39 mouse cellular contexts compared by ENCODE assay signal in the genomic region with DNA sequence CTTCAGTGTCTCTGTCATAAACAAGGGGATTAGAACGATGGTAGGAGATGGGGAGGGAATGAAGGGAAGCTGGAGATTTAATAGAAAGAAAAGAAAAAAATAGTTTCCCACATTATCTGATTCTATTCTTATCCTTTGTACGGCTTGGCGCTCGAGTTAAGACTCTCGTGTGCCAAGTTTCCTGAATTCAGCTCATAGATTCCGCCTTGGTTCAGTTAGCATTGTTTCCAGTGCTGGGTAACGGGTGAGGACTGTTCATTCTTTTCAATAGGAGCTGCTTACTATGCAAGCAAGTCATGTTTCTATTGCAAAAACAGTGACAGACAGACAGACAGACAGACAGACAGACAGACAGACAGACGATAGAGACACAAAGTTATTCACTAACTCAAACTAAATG. TPM values are rescaled to one million over a fixed set of nuclear protein-coding genes. Genes with fewer than 3 reads are reported as not detected.
DNase-seq lines count a peak whose midpoint lies in the region; ATAC-seq and TF ChIP-seq lines count a peak whose summit lies in the region.
"Had no signal": no experiment of that assay in that cellular context is flagged by ENCODE, and none has a peak within 500 bp of the region (broad histone marks: within the 10 kb centered on the region; RNA-seq: fewer than 3 reads in every experiment).

No protein-coding gene starts in this region.

- TF ChIP-seq POLR2A in brain, embryonic 14.5 days (IDR thresholded peaks at IDR 0.05; ENCODE audit: borderline replicate concordance, extremely low read depth, insufficient read depth, insufficient read length, poor library complexity, severe bottlenecking), result no peak

- intact Hi-C loops in gastrocnemius, postnatal 14 days (cut with DNase I; ENCODE audit: low total_unique reads), result loop anchor here (10.0 kb wide), 1 partner anchor 280 kb away; no protein-coding TSS in a partner anchor

- no peak overlapping the region; the same call in 1 of the 2 replicates for H3K4me2 ChIP-seq in forebrain, embryonic 14.5 days (ENCODE audit: low read length)
- H3K4me2 ChIP-seq in forebrain, embryonic 12.5 days, result no peak overlapping the region
- no peak overlapping the region for H3K4me2 ChIP-seq in midbrain, embryonic 14.5 days (ENCODE audit: low read length)
- no peak overlapping the region for H3K4me2 ChIP-seq in midbrain, embryonic 13.5 days (replicated peaks)
- H3K4me2 ChIP-seq: embryonic facial prominence, embryonic 15.5 days; heart, embryonic 11.5 days; hindbrain, embryonic 13.5 days; neural tube, embryonic 12.5 days had no signal

- no peak overlapping the region for H3K4me3 ChIP-seq in forebrain, embryonic 14.5 days (ENCODE audit: low read depth, low read length)
- no peak overlapping the region for H3K4me3 ChIP-seq in forebrain, embryonic 12.5 days (replicated peaks)
- H3K4me3 ChIP-seq in midbrain, embryonic 14.5 days (replicated peaks; ENCODE audit: low read depth, low read length), result no peak overlapping the region
- no peak overlapping the region for H3K4me3 ChIP-seq in midbrain, embryonic 13.5 days (replicated peaks)
- H3K4me3 ChIP-seq: embryonic facial prominence, embryonic 15.5 days; hindbrain, embryonic 13.5 days; myocyte; neural tube, embryonic 12.5 days had no signal

- no peak for ATAC-seq in forebrain, embryonic 14.5 days
- no peak for ATAC-seq in forebrain, embryonic 12.5 days (ENCODE audit: low FRiP score)
- ATAC-seq in midbrain, embryonic 14.5 days (ENCODE audit: low FRiP score, low TSS enrichment), result no peak
- ATAC-seq in midbrain, embryonic 13.5 days, result no peak
- ATAC-seq: intestine, postnatal 0 days; midbrain, embryonic 16.5 days had no signal

- no peaks in the 10 kb centered on the region for H3K9me3 ChIP-seq in forebrain, embryonic 14.5 days (replicated peaks; ENCODE audit: control insufficient read depth, low read length)
- no peaks in the 10 kb centered on the region for H3K9me3 ChIP-seq in forebrain, embryonic 12.5 days
- no peaks in the 10 kb centered on the region for H3K9me3 ChIP-seq in midbrain, embryonic 14.5 days (ENCODE audit: control insufficient read depth, low read length)
- H3K9me3 ChIP-seq in midbrain, embryonic 13.5 days, result no peaks in the 10 kb centered on the region
- H3K9me3 ChIP-seq: embryonic facial prominence, embryonic 15.5 days; hindbrain, embryonic 13.5 days; neural tube, embryonic 12.5 days had no signal

- no peak overlapping the region for H3K27ac ChIP-seq in forebrain, embryonic 14.5 days (ENCODE audit: low read depth, low read length)
- no peak overlapping the region for H3K27ac ChIP-seq in forebrain, embryonic 12.5 days
- no peak overlapping the region for H3K27ac ChIP-seq in midbrain, embryonic 14.5 days (replicated peaks; ENCODE audit: low read depth, low read length)
- no peak overlapping the region for H3K27ac ChIP-seq in midbrain, embryonic 13.5 days
- H3K27ac ChIP-seq: embryonic facial prominence, embryonic 15.5 days; hindbrain, embryonic 13.5 days; liver, embryonic 14.5 days; macrophage; neural tube, embryonic 12.5 days had no signal

- 16% methylated on average over 8 of the region's 8 CpGs for WGBS in forebrain, embryonic 14.5 days
- WGBS in forebrain, embryonic 12.5 days, result 42% methylated on average over 8 of the region's 8 CpGs
- WGBS in midbrain, embryonic 14.5 days, result 26% methylated on average over 8 of the region's 8 CpGs
- WGBS in midbrain, embryonic 13.5 days, result 40% methylated on average over 8 of the region's 8 CpGs

- peak; percentile 69 for DNase-seq in forebrain, embryonic 14.5 days (ENCODE audit: low spot score)
- peak; percentile 6 for DNase-seq in layer of hippocampus, adult 11-12 months (ENCODE audit: low spot score)
- DNase-seq in layer of hippocampus, postnatal 36 days, result no peak
- peak; percentile 42 for DNase-seq in midbrain, embryonic 14.5 days
- DNase-seq in brain, embryonic 14.5 days (ENCODE audit: low read depth), result peak; percentile 78
- DNase-seq in gastrocnemius, postnatal 14 days, result no peak
- DNase-seq: adrenal gland, postnatal 14 days; cerebellum, adult 18-20 months; cerebellum, postnatal 10 days; gastrocnemius, postnatal 36 days; heart, adult 18-20 months; heart, postnatal 36 days; kidney, adult 9 months; kidney, postnatal 10 days; left cerebral cortex, postnatal 4 days; liver; lung, adult 2 months; lung, postnatal 10 days; right cerebral cortex, postnatal 14 days; spleen, adult 18-20 months; thymus, adult 18-20 months; thymus, postnatal 25 days had no signal

- no peaks in the 10 kb centered on the region for H3K27me3 ChIP-seq in forebrain, embryonic 14.5 days (replicated peaks; ENCODE audit: control insufficient read depth, insufficient read depth, low read length)
- H3K27me3 ChIP-seq in forebrain, embryonic 12.5 days, result no peaks in the 10 kb centered on the region
- no peaks in the 10 kb centered on the region for H3K27me3 ChIP-seq in midbrain, embryonic 14.5 days (ENCODE audit: control insufficient read depth, insufficient read depth, low read length)
- no peaks in the 10 kb centered on the region for H3K27me3 ChIP-seq in midbrain, embryonic 13.5 days
- H3K27me3 ChIP-seq: embryonic facial prominence, embryonic 15.5 days; hindbrain, embryonic 13.5 days; neural tube, embryonic 12.5 days had no signal

- no peak for TF ChIP-seq CTCF in brain, embryonic 14.5 days (IDR thresholded peaks at IDR 0.05; ENCODE audit: borderline replicate concordance, extremely low read depth, insufficient read depth, insufficient read length)

- no peaks in the 10 kb centered on the region for H3K36me3 ChIP-seq in forebrain, embryonic 14.5 days (ENCODE audit: control insufficient read depth, insufficient read depth, low read length)
- H3K36me3 ChIP-seq in forebrain, embryonic 12.5 days (replicated peaks), result no peaks in the 10 kb centered on the region
- H3K36me3 ChIP-seq in midbrain, embryonic 14.5 days (ENCODE audit: control insufficient read depth, insufficient read depth, low read length), result no peaks in the 10 kb centered on the region
- no peaks in the 10 kb centered on the region for H3K36me3 ChIP-seq in midbrain, embryonic 13.5 days
- H3K36me3 ChIP-seq: embryonic facial prominence, embryonic 15.5 days; hindbrain, embryonic 13.5 days; neural tube, embryonic 12.5 days had no signal

- no peaks in the 10 kb centered on the region for H3K4me1 ChIP-seq in forebrain, embryonic 14.5 days (ENCODE audit: control insufficient read depth, insufficient read depth, low read length)
- no peaks in the 10 kb centered on the region for H3K4me1 ChIP-seq in forebrain, embryonic 12.5 days
- no peaks in the 10 kb centered on the region for H3K4me1 ChIP-seq in midbrain, embryonic 14.5 days (ENCODE audit: control insufficient read depth, insufficient read depth, low read length)
- H3K4me1 ChIP-seq in midbrain, embryonic 13.5 days (replicated peaks), result 0 out of 2 replicates have a peak, but pooled peaks cover 3% of the 10 kb centered on the region
- H3K4me1 ChIP-seq: embryonic facial prominence, embryonic 15.5 days; hindbrain, embryonic 13.5 days; neural tube, embryonic 12.5 days had no signal

- H3K9ac ChIP-seq in forebrain, embryonic 14.5 days (ENCODE audit: low read length), result no peak overlapping the region
- no peak overlapping the region for H3K9ac ChIP-seq in forebrain, embryonic 12.5 days
- H3K9ac ChIP-seq in midbrain, embryonic 14.5 days (replicated peaks; ENCODE audit: low read length), result no peak overlapping the region
- H3K9ac ChIP-seq in midbrain, embryonic 13.5 days (replicated peaks), result no peak overlapping the region
- H3K9ac ChIP-seq: embryonic facial prominence, embryonic 15.5 days; hindbrain, embryonic 13.5 days; liver, embryonic 14.5 days; neural tube, embryonic 12.5 days had no signal

RNA-seq across cellular contexts. Expression of a gene that starts 41.9 kb away (rescaled TPM):
- not detected in 2 replicates for polyA plus RNA-seq in forebrain, embryonic 14.5 days (2014; fragmentation: Nextera tagmentation; extraction: Ambion mirVana)
- not detected in 2 replicates for polyA plus RNA-seq in forebrain, embryonic 12.5 days (2016; fragmentation: Nextera tagmentation; extraction: Ambion mirVana)
- total RNA-seq in layer of hippocampus, postnatal 36 days (2021), result not detected
- polyA plus RNA-seq in midbrain, embryonic 14.5 days (2014; fragmentation: Nextera tagmentation; extraction: Ambion mirVana), result not detected in 2 replicates
- polyA plus RNA-seq in midbrain, embryonic 13.5 days (2015; fragmentation: Nextera tagmentation; extraction: Ambion mirVana), result 0.05 TPM in 1 of 2 replicates, not detected in the other
- not detected in 2 replicates for polyA plus RNA-seq in brain, embryonic 14.5 days (2012; rRNA removed)
- under 1 TPM in 1 of 2 experiments, not detected in 1; 0.18 TPM for total RNA-seq in gastrocnemius, postnatal 14 days (2021)
- total RNA-seq: common myeloid progenitor, adult 5-6 weeks; heart, adult 18-20 months; heart, postnatal 36 days; megakaryocyte-erythroid progenitor cell, adult 5-6 weeks; MEL had no signal
- polyA plus RNA-seq: heart, embryonic 11.5 days; heart, embryonic 16.5 days; hindbrain, embryonic 13.5 days; intestine, postnatal 0 days; large intestine, adult 2 months; liver, embryonic 14.5 days; macrophage; midbrain, embryonic 16.5 days; myocyte; stomach, embryonic 16.5 days had no signal

Comparison
In these comparisons a context has a peak if more than half of its experiments do, and no peak if none do; other contexts are left out.
1. DNase-seq: peak in forebrain, embryonic 14.5 days (single experiment), layer of hippocampus, adult 11-12 months (single experiment), midbrain, embryonic 14.5 days (single experiment) and brain, embryonic 14.5 days (single experiment); none in layer of hippocampus, postnatal 36 days (0 of 2) and gastrocnemius, postnatal 14 days (single experiment).